Mouse (Mus musculus): ENCODE results near the gene Gtf2ird1.

GRCm38 (mm10) chr5:134438676-134439425, 17.7 kb downstream of the Gtf2ird1 start:
- no peak for TF ChIP-seq CTCF (IDR thresholded peaks at IDR 0.05; ENCODE audit: low read depth, low read length)
- no peak for TF ChIP-seq POLR2A (IDR thresholded peaks at IDR 0.05; ENCODE audit: extremely low read depth, insufficient read depth, low read length)
